Mouse (Mus musculus): ENCODE results near the gene Rapgef5.

DNA sequence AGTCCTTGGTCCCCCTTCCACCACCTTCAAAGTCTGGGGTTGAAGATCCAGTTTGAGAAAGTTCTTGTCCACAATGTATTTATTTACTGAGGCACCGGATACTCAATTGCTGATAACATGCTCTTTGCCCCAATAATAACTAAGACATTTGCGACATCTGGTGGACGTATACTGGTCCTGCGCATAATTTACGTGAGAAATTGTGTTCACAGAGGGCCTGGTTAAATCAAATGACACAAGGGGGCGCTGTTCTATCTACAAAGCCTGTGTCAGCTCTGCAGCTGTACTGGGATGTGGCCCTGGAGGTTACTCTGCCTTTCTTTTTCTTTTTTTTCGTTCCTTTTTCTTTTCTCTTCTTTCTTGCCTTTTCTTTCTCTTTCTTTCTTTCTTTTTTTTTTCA, 248.6 kb downstream of the Rapgef5 start:
- TF ChIP-seq GATA1 (IDR thresholded peaks at IDR 0.05; ENCODE audit: low read length) (no peak), TAL1 (IDR thresholded peaks at IDR 0.05; ENCODE audit: low read length) (no peak)
